Mouse (Mus musculus): ENCODE measurements at regions not wholly inside any gene's neighbourhood (a gene's known extent, or its start where the extent isn't known, plus 50 kb on each side); places are given as distances from the start of the nearest gene placed in this dataset.

DNA sequence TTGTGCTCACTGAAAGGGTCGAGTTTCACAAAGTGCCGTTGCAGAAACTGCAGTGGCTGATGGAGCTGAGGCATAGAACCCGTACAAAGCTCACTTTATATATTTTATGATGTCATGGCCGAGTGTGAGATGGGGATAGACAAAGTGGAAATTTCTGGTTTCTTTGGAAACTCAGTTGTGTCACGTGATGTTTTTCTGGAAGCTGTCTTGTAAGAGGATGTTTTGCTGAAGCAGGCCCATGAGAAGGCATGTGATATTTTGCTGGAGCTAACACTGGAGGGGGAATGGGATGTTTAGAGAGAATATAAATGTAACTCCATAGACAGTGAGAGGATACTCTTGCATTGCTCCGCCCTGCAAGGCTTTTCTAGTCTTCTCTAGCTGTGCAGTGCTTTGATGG, 311.7 kb downstream of the Tmem132b start:
- no peak for DNase-seq
- intact Hi-C loops (cut with DNase I), result no loop called here

DNA sequence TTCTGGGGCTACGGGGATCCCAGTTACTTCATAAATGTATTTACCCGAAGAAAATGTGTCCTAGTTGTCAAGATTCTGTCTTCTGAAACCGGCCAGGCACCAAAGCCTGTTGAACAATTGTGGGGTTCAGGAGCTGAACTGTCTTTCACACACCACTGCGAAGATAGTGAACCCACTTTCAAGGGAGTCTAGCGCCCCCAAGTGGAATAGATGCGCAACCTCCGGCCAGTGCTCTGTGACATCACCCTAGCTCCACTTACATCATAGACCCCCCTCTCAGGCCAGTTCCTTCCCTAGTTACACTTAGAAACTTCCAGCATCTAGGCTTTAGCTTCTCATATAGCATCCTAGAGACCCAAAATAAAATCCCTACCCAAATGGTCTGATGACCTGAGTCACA, 318.1 kb downstream of the Tmem132b start:
- intact Hi-C loops (cut with DNase I), result no loop called here

DNA sequence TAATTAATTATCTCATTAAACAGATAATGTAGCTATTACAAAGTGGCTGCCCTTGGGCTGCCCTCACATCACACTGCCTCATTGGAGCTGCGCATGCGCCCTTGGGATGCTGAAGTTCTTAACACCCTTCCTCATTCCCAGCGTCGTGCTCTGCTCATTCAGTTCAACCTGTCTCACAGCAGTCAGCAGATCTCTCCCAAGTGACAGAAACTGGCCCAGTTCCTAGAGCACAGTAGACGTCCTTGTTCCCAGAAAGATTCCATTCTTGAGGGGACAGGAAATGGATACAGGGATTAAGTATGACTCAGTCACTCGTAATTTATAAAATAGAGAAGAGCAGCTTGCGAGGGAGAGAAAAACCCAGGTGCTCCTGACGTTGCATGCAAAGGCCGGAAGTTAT, 344.7 kb downstream of the Tmem132b start:
- intact Hi-C loops (cut with DNase I), result no loop called here
- no peak for DNase-seq

More for the DNA sequence above, 318.1 kb downstream of the Tmem132b start:
- DNase-seq, result peak; percentile 3

DNA sequence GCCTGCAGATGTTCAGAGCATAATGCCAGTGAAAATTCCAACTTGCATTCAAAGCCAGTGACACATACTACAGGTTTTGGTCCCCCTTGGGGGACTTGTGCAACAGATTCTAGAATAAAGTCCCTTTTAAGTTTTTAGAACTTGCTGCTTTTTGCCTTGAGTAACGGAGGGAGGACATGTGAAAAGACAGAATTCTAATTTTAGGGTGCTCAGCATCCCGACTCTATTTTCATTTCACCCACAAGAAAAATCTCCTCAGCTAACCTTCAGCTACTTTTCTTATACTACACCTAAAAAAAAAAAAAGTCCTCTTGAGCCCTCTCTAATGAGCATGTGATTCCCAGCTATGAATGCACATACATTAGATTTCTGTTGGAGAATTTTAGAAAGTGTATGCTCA, 357.3 kb downstream of the Tmem132b start:
- DNase-seq, result no peak
- intact Hi-C loops (cut with DNase I), result no loop called here

DNA sequence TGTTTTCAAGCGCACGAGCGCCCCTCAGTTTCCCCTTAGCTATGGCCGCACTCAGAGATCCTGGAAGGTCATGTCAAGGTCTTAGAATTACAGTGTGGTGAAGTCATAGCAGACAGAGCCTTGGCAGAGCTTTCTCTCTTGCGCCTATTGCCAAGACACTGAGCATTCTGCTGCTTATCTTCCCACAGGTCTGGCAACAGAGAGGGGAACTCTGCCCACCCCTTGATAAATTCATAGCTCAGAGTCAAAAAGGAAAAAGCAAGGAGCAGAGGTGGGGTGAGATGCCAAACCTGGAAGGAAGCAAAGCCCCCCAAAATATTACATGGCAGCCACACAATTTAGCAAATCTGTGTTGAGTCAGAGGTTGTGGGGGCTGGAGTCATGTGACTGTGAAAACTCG, 362.3 kb downstream of the Tmem132b start:
- no peak for DNase-seq
- intact Hi-C loops (cut with DNase I), result no loop called here

DNA sequence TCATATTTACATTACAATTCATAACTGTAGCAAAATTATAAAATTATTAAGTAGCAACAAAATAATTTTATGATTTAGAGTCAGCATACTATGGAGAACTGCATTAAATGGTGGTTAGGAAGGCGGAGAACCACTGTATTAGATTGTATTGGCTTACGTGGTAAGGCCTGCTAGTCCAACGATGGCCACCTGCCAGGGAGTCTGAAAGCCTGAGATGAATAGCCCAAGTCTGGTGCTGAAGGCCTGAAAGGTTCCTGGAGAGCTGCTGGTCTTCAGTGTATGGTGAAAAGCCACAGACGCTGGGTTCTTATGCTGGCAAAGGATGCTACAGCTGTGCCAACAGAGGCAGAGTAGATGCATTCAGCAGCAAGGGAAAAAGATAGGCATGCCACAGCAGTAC, 370.5 kb downstream of the Tmem132b start:
- peak; percentile 35 for DNase-seq
- intact Hi-C loops (cut with DNase I), result no loop called here

DNA sequence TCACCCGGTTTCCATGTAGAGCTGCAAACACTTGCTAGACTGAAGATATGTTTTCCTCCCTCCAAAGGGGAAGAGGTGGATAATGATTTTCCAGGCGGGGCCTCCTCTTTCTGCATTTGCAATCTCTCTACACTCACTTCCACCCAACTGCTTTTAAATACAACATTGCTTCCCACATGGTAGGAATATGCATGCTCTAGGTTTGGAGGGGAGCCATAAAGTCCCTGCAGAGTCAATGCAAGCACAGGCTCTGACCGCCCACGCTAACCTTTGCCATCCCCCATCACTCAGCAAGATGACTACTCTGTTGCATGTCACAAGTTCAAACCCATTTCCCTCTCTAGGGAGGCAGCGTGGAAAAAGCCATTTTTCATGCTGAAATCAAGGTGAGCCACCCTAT, 372.9 kb downstream of the Tmem132b start:
- intact Hi-C loops (cut with DNase I), result no loop called here
- no peak for DNase-seq

DNA sequence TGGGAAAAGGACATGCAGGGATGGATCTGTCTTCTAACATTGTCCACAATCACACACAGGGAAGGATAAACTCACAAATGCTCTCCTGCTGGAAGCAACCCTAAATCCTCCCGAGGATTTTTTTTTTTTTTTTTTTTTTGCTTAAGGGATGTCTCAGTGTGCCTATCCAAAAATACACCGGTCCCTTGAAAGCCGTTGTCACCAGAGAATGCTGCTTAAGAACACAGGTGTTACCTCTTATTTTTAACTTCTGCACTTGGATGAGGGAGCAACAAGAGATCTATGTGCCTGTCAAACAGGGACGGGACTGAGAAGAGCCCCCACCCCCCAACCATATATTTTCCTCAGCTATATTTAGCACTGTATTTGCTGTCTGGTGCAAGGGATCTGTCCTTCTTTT, 375.8 kb downstream of the Tmem132b start:
- no peak for DNase-seq
- intact Hi-C loops (cut with DNase I), result no loop called here

DNA sequence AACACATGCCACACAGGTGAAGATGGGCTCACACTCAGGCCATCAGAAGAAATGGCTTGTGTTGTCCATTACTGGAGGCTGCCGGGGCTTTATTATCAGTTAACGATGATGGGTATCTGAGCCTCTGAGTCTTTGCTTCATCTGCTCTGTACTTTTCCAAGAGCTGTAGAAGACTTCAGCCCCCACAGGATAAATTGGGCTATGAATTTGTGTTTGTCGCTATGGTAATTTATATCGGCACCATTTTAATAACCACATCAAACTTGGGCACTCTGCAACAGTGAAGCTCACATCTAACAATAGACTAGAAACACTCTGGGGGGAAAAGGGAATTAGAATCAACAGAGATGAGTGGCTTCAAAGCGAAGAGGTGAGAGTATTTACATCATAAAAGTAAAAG, 376.3 kb downstream of the Tmem132b start:
- intact Hi-C loops (cut with DNase I), result no loop called here
- DNase-seq, result no peak

DNA sequence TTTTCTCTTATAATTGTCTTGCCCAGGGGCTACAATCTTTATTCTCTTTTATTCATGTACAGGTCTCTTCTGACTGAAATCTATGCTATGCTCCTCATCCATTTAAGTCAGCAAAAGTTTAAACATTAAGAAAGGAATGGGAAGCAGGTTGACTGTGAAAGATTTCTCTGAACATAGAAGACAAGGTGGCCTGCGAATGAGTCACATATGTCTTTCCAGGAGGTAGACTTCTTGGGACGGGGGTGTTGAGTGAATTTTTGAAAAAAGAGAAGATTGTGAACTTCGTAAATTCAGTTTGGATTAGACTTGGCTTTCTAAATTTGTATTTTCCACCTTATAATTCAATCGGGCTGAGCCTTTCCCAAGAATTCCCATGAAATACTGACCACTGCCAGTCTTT, 384.3 kb downstream of the Tmem132b start:
- intact Hi-C loops (cut with DNase I), result no loop called here
- no peak for DNase-seq

DNA sequence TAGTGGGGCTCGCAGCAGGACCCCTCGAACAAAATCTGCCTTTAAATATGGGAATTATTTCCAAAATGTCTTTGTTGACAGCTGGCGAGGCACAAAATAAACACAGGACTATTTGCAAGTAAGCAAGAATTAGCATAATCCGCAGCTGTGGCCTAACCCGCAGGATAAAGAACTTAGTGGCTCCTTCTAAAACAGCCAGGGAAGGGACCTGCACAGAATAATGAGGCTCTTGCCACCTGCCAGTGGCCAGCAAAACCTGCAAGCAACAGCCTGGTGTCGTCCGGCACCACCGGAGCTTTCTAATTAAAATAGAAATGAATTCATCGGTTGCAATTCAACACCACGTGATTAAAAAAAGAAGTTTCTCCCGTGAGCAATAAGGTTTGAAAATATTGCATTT, 389.4 kb downstream of the Tmem132b start:
- intact Hi-C loops (cut with DNase I), result no loop called here
- DNase-seq, result peak; percentile 13

DNA sequence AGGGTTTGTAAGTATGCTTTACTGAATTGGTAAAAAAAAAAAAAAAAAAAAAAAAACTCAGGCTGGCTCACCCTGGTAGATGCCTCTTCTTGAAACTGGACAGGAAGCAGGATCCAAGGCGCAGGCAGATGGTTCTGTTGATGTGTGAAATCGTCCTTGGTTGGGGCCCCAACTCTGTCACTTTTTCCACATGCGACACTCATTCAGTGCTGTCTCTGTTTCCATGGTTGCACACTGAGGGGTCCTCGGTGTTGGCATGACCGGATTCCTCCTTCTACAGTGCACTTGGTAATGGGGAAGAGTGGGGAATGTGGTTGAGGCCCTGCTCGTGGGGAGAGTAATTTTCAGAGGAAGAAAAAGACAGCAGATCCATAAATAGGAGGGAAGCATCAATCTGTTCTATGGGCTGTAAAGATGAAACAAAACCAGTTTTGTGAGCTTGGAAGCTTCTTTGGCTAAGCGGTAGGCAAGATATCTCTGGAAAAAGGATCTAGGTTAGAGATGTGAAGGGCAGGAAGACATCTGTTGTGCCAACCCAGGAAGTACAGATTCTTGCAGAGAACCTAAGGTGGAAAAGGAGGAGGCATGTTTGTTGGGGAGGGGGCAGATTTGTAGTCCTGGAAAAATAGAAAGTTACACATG, 394.4 kb downstream of the Tmem132b start:
- intact Hi-C loops (cut with DNase I), result no loop called here
- DNase-seq, result peak; percentile 86

DNA sequence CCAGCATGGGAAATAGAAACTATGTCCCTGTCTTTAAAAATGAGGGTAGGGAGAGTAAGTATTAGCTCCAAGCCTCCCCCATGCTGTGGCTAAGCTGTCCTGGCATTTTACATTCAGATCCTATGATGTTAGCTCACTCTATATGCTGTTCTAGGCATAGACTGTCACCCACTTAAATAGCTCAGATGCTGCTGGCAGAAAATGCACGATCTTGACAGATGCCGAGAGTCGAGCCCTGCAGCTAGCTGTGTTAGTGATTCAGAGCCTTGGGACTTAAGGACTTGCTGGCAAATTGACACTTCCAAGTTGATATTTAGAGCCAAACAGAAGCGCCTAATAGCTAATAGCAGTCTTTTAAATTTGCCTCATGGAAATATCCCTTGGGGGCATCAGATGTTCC, 399.9 kb downstream of the Tmem132b start:
- DNase-seq, result no peak
- intact Hi-C loops (cut with DNase I), result no loop called here

DNA sequence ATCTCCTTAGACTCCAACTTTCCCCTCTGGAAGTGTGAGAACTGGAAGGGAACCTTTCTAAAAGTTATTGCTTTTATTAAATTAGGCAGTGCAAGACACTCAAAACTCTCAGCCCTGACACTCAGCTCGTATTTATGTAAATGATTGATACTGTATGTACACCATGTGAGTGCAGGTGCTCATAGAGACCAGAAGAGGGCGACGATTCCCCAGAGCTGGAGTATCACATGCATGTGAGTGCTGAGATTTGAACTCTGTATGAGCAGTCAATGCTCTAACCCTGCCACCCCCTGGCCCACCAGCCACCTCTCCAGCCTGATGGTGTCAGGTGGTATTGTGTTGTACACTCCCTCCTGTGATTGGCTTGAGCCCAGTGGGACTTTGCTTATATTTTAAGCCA, 407.8 kb downstream of the Tmem132b start:
- intact Hi-C loops (cut with DNase I), result no loop called here
- no peak for DNase-seq

DNA sequence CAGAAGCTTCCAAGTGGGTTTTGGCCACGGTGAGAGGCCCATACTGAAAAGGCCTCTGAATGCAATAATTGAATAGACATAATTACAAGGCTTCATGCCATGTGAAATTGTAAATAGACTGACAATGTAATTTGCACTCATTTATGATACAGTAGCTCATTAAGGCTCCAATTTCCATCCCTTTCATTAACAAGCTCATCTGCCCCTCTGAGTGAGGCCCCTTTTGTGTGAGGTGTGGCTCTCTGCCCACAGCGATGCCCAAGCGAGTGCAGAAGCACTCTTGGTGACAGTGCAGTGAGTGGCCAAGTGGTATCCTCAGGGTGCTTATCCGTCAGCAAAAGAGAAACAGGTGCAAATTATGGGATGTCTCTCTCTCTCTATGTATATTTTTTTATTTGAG, 415.2 kb downstream of the Tmem132b start:
- DNase-seq, result no peak
- intact Hi-C loops (cut with DNase I), result no loop called here

DNA sequence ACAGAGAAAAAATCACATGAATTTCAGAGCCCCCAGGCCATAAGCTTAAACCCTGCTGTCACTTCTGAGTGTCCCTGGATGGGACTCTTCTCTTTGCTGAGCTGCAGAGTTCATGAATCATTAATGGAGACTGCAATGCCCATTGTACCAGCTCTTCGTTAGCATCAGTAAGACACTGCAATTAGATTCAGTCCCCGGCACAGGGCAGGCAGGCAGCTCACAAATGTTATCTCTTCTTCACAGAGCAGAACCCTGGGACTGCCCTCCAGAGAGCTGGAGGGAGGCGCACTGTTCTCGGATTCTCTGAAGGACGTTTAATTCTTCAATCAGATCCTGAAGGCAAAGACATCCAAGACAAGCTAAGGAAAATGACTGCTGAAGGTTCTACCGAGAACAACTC, 420.1 kb downstream of the Tmem132b start:
- DNase-seq, result no peak
- intact Hi-C loops (cut with DNase I), result no loop called here

DNA sequence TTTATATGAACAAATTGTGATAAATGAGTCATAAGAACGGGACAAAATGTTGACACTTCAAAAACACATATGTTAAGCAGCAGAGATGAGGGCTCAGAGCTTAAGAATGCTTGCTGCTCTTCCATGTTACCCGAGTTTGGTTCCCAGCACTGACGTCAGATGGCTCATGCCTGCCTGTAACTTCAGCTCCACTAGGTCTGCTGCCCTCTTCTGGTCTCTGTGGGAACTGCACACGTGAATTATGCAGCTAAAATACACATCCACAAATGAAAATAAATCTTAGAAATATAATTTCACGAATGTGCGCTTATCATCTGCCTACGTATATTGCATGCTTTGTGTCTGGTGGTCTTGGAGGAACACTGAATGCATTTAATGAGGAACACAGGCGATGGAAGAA, 432.5 kb downstream of the Tmem132b start:
- no peak for DNase-seq
- intact Hi-C loops (cut with DNase I), result no loop called here

DNA sequence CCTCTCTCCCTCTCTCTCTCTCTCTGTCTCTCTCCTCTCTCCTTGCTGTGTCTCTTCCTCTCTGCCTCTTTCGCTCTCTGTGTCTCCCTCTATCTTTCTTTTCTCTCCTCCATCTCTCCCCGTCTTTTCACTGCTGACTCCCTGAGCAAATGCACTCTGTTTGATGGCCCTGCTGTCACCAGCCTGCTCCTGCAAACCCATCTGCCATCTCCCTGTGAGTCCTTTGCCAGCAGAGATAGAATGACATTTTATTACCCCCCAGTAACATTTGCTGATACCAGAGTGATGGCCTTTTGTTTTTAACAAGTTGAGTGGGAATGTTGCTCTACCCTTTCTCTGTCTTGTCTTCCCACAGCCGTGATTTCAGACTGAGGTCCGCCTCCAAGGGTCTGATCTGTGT, 436.6 kb downstream of the Tmem132b start:
- DNase-seq, result no peak
- intact Hi-C loops (cut with DNase I), result no loop called here

DNA sequence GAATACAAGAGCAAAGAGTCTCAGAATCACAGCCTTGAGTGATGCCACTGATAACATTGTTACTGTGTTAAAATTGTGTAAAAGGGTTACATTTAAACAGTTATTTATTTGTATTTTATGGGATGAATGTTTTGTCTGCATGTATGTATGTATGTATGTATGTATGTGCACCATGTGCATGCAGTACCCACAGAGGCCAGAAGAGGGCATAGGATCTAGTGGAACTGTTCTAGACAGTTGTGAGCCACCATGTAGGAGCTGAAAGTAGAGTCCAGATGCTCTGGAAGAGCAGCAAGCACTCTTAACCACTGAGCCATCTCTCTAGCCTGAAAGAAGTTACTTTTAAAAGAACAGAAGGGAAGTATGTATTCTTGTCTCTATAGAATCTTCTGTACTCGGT, 442.5 kb downstream of the Tmem132b start:
- intact Hi-C loops (cut with DNase I), result no loop called here
- DNase-seq, result no peak

DNA sequence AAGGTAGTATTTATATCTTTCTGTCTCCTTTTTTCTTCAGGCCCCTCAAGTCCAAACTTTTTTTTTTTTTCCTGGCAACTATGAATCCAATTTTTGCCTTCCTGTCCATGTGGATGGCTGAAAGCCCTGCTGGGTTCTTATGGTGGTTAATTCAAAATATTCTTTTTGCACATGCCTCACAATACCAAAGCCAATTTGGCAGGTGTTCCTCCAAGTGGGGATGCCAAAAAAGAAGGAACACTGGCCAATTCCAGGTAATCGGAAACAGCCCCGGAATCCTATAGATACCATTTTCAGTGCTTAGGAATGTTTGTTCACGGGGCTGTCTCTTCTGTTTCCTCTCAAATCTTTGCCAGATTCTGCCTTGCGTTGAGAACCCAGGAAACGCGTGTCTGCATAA, 448.2 kb downstream of the Tmem132b start:
- intact Hi-C loops (cut with DNase I), result no loop called here
- no peak for DNase-seq

DNA sequence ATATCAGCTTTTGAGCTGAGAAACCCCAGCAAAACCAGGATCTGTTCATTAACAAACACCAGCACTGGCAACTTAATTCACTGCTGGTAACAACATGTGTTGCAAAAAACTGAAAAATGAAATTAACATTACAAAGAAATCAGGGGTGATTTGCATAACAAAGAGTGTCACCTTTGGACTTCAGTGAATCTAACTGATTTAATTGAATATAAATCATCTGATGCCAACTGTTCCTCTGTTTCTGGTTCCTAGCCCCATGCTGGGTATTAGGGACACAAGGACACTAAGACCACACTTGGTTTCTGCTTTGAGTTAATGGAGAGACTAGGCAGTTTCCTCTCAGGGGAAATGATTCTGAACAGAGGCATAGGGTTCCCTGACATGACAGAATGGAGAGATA, 453.8 kb downstream of the Tmem132b start:
- DNase-seq, result no peak
- intact Hi-C loops (cut with DNase I), result no loop called here

DNA sequence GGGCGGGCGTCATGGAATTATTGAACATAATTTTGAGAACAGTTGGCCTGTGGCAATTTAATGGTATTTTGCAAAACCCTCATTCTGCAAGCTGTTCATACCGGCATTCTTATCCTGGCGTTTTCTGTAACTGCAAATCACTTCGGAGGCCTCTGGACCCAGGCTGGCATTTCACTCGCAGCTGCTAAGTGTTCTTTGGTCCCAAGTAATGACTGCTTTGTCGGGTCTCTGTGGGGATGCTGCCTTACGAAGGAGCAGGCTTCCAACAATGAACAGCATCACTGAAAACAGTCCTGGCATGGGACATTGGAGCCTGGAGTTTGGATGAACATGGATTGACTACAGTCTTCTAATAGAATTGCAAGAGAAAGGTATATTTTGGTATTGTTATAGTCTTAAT, 465.6 kb downstream of the Tmem132b start:
- DNase-seq, result no peak
- intact Hi-C loops (cut with DNase I), result no loop called here

DNA sequence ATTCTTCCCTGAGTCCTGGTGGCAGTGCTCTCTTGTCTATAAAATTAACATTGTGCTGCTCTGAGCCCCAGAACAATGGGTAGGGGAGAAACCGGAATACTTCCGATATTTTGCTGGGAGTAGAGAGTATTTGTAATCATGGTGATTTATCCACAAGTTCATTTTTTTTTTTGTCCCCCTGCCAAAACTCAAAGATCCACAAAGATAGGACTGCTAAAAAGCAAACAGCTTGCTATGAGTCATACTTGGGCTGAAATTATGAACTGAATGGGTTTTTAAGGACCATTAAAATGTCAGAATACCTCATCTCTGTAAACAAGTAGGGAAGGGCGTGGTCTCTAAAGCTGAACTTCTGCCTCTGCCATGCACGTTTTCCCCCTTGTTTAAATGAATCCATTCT, 476.3 kb downstream of the Tmem132b start:
- DNase-seq, result no peak
- intact Hi-C loops (cut with DNase I), result no loop called here

DNA sequence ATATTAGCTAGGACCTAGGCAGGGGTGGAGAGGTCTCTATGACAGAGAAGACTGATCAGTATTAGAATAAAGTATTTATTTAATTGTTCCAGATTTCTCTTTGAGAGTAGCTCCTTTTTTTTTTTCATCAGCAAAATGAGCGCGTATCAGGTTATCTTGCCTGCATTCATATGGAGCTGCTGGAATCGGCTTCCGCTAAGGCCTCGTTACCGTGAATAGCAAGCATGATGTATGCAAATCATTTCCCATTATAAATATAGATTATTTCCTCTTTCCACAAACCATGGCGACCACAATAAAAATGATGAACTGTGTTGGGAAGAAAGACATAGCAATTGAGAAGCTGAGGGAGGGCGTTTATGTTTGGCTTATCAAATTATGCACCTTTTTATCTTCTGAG, 476.7 kb downstream of the Tmem132b start:
- DNase-seq, result no peak
- intact Hi-C loops (cut with DNase I), result no loop called here
